Mouse (Mus musculus) ES-Bruce4 (cell line): ENCODE data around the gene Gm7029.

ENCODE experiments used
- CTCF ChIP-seq: IDR thresholded peaks from one replicate; pipeline ENCODE4 v1.8.1; 2011; ENCODE audit warnings: low read depth, low read length
- EP300 ChIP-seq: IDR thresholded peaks from 2 replicates; pipeline ENCODE4 v1.6.1; 2011; ENCODE audit warnings: low read depth, low read length; ENCODE audit not compliant: insufficient read depth
- POLR2A ChIP-seq: IDR thresholded peaks from one replicate; pipeline ENCODE4 v1.8.1; 2011; ENCODE audit warnings: low read length; ENCODE audit not compliant: insufficient read depth

GRCm38 (mm10) chr17:33842966-33843795, 30.5 kb upstream of the Gm7029 start, which contains the start of gene Cd320:
- peak; percentile 88 for TF ChIP-seq POLR2A
- TF ChIP-seq CTCF = no peak
- TF ChIP-seq EP300 = peak; percentile 44; the same call in 1 of the 2 replicates
